Mouse (Mus musculus) E14TG2a.4 (cell line): ENCODE measurements around the gene Akap17b.

ENCODE experiments used
- CTCF ChIP-seq: conservative IDR thresholded peaks from 2 replicates; pipeline ENCODE4 v1.5.1; 2014; ENCODE audit warnings: low read length
- NANOG ChIP-seq: IDR thresholded peaks from 2 replicates; pipeline ENCODE4 v1.6.1; 2014; ENCODE audit warnings: borderline replicate concordance, low read length, mixed read lengths
- POU5F1 ChIP-seq: IDR thresholded peaks from 2 replicates; pipeline ENCODE4 v1.6.1; 2014; ENCODE audit warnings: low read length, borderline replicate concordance

DNA sequence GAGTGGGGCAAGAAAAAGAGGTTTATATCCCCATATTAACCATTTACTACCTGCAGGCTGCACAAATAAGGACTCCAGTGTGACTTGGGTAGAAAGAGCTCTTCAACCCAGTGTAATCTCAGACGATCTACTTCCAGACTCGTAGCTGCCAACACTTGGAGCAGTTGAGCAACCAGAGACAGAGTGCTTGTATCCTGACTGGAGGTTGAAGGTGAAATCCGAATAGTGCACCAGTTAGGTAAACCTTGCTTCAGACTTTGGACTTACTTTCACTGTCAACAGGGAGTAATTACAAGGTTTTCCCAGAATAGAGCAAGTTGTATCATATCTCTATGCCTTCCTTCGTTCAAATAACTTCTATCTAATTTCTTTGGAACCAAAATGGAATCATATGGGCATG, 53.7 kb downstream of the Akap17b start:
- TF ChIP-seq CTCF (no peak), NANOG (no peak), POU5F1 (no peak)
